ENCODE assay signal across 17 mouse cellular contexts in genomic region chr8:60640046-60640445, GRCm38 (mm10). TPM values are rescaled to one million over a fixed set of nuclear protein-coding genes. Genes with fewer than 3 reads are reported as not detected.
DNase-seq lines count a peak whose midpoint lies in the region; TF ChIP-seq lines count a peak whose summit lies in the region.
"Had no signal": no experiment of that assay in that cellular context is flagged by ENCODE, and none has a peak within 500 bp of the region (broad histone marks: within the 10 kb centered on the region; RNA-seq: fewer than 3 reads in every experiment).

No protein-coding gene starts in this region.

- peak; percentile 86 for DNase-seq in heart, adult 11 months
- DNase-seq in heart, postnatal 36 days, result no peak
- DNase-seq in left cerebral cortex, adult 2 months (ENCODE audit: extremely low spot score in 1 of 2, low spot score in 2 of 2), result no peak
- DNase-seq in left cerebral cortex, postnatal 14 days (ENCODE audit: low spot score in 2 of 2), result no peak
- peak; percentile 12 for DNase-seq in ZHBTc4 (ENCODE audit: low read depth, low spot score)
- no peak for DNase-seq in c-Kit-positive CD71-positive TER-119-positive erythroid progenitor cells, embryonic 14.5 days (ENCODE audit: low spot score)
- DNase-seq: adrenal gland, postnatal 14 days; cerebellum, adult 18-20 months; cerebellum, adult 9-11 months; cerebellum, postnatal 36 days; gastrocnemius, postnatal 10 days had no signal

- intact Hi-C loops in heart, postnatal 36 days (cut with DNase I), result no loop called here
- intact Hi-C loops in left cerebral cortex, adult 2 months (cut with DNase I), result no loop called here
- intact Hi-C loops in left cerebral cortex, postnatal 14 days (cut with DNase I), result no loop called here

- WGBS in olfactory bulb, adult 2 months, result 43% methylated on average over 17 of the region's 17 CpGs

- peak overlapping the region; percentile 11; the same call in 1 of the 2 replicates for H3K27ac ChIP-seq in left cerebral cortex, adult 2 months
- H3K27ac ChIP-seq in olfactory bulb, adult 2 months (ENCODE audit: insufficient read depth, low read depth, low read length), result peak overlapping the region; percentile 62; the same call in 1 of the 2 replicates
- H3K27ac ChIP-seq: embryonic facial prominence, embryonic 13.5 days; forebrain, embryonic 13.5 days had no signal

- no peak overlapping the region for H3K4me3 ChIP-seq in left cerebral cortex, adult 2 months
- no peak overlapping the region for H3K4me3 ChIP-seq in olfactory bulb, adult 2 months (ENCODE audit: insufficient read depth, low read depth, low read length)
- H3K4me3 ChIP-seq: embryonic facial prominence, embryonic 13.5 days; forebrain, embryonic 13.5 days; heart, embryonic 12.5 days had no signal

- peaks cover 14% of the 10 kb centered on the region for H3K4me1 ChIP-seq in olfactory bulb, adult 2 months (ENCODE audit: control insufficient read depth, insufficient read depth, low read length)
- H3K4me1 ChIP-seq: embryonic facial prominence, embryonic 13.5 days; heart, embryonic 12.5 days had no signal

- no peak for TF ChIP-seq CTCF in left cerebral cortex, adult 2 months (IDR thresholded peaks at IDR 0.05)
- TF ChIP-seq CTCF in olfactory bulb, adult 2 months (IDR thresholded peaks at IDR 0.05; ENCODE audit: insufficient read depth, low read depth, low read length), result no peak

- TF ChIP-seq POLR2A in olfactory bulb, adult 2 months (IDR thresholded peaks at IDR 0.05; ENCODE audit: insufficient read depth, low read depth, low read length), result no peak

RNA-seq across cellular contexts. Expression of gene Mfap3l, which starts 7.4 kb away (rescaled TPM):
- total RNA-seq in heart, postnatal 36 days (2021), result 10 to 100 TPM in 1 of 2 experiments, 1 to 10 TPM in 1; 8.7 to 10.4 TPM
- 10 to 100 TPM; 53.3 to 56.4 TPM for total RNA-seq in left cerebral cortex, adult 2 months (2021)
- 10 to 100 TPM; 44.5 to 47.5 TPM for total RNA-seq in left cerebral cortex, postnatal 14 days (2021)
- not detected in 2 replicates for polyA plus RNA-seq in olfactory bulb, adult 2 months (2012; ENCODE audit: insufficient read depth, insufficient read length, low replicate concordance, missing spikeins)
- total RNA-seq: MEL had no signal
- polyA plus RNA-seq: activated CD4-positive, CD25-positive, alpha-beta regulatory T cell, adult 4 months had no signal

Comparison
In these comparisons a context has a peak if more than half of its experiments do, and no peak if none do; other contexts are left out.
1. DNase-seq: peak in heart, adult 11 months (single experiment) and ZHBTc4 (single experiment); none in heart, postnatal 36 days (0 of 2), left cerebral cortex, adult 2 months (0 of 2), left cerebral cortex, postnatal 14 days (0 of 2) and c-Kit-positive CD71-positive TER-119-positive erythroid progenitor cells, embryonic 14.5 days (single experiment).